Mouse (Mus musculus): ENCODE measurements around the gene Ubtf. TPM values are rescaled to one million over a fixed set of nuclear protein-coding genes. Genes with fewer than 3 reads are reported as not detected.
"Not testable (repeated sequence)": the region's sequence is repeated elsewhere in the genome, so short reads cannot be mapped to it uniquely, and the experiment has no call there.

Gene Ubtf
- total RNA-seq, 2 experiments from 2014 or later: 93.7 to 117 TPM

DNA sequence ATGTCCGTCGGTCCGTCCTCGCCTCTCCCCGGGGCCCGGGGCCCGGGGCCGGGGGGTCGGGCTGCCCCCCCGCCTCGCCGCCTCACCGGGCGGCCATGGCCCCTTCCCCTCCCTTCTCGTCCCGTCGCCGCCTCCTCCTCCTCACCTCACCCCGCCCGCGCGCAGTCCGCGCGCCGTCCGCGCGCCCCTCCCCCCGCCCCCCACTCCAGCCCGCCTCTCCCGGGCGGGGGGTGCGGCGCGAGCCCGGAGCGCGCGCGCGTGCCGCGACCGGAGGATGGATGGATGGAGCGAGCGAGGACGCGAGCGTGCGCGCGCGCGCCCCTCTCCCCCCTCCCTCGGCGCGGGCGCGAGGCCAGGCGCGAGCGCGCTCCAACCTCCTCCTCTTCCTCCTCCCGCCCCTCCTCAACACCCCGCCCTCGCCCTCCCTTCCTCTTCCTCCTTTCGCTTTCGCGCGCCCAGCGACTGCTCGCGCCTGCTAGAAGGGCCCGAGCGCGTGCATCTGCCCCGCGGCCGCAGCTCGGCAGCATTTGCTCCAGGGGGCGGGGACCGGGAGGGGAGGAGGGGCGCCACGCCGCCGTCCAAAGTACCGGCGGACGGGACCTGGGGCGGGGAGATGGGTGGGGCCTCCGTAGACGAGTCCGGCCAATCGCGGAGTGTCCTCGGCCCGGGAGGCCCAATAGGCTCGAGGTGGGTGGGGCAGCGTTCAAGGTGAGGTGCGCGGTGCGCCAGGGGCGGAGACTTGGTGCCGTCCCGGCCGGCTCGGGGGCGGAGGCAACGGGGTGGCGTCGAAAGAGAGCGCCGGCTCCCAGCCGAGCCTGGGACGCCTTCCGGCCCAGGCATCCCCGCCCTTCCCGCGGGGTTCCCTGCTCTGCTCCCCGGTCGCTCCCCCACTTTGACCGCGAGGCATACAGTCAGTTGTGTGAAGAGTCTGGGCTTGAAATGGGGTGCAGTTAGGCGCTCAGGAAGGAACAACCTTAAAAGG is 22.8 kb downstream of the Ubtf start, which contains the start of gene Atxn7l3:
Atxn7l3 (minus strand) TSS at position 141 of the 982 bp plus-strand sequence.
- peak; percentile 97 for DNase-seq (ENCODE audit: low spot score in 2 of 2)

DNA sequence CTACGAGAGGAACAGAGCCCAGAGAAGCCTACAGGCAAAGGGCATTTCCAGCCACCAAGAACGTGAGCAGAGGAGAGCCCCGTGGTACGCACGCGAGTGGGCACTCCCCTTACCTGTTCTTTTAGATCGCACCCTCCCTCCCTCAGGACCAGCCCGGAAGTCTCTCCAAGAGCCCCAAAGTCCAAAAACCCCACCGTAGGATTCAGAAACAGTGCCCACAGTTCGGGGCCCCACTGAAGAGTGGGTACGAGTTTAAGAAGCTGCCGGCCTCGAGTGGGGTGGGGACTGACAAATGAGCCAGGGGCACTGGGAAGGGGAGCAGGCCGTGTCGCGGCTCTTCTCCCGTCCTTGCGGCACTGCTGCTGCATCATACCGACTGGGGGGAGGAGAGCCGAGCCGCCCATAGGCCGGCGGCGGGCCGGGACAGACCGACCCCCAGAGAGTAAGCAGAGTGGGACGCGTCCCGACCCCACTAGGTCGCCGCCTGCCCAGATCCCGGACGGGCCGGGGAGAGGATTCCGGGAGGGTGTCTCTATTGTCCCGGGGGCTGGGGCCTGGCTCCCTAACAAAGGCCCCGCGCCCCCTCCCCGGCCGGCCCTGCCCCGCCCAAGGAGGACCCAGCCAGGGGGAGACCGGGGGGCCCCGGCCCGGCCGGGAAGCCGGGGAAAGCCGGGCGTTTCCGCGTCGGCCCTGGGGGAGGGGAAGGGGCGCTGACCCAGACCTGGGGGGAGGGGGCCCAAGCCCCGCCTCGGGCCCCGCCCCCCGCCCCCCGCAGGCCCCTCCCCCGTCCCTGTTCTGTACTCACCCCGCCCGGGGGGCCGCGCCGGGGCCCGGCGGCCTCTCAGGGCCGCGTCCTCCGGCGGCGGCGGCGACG is 23.7 kb downstream of the Ubtf start:
- peak; percentile 62 for DNase-seq (ENCODE audit: low spot score in 2 of 2)

DNA sequence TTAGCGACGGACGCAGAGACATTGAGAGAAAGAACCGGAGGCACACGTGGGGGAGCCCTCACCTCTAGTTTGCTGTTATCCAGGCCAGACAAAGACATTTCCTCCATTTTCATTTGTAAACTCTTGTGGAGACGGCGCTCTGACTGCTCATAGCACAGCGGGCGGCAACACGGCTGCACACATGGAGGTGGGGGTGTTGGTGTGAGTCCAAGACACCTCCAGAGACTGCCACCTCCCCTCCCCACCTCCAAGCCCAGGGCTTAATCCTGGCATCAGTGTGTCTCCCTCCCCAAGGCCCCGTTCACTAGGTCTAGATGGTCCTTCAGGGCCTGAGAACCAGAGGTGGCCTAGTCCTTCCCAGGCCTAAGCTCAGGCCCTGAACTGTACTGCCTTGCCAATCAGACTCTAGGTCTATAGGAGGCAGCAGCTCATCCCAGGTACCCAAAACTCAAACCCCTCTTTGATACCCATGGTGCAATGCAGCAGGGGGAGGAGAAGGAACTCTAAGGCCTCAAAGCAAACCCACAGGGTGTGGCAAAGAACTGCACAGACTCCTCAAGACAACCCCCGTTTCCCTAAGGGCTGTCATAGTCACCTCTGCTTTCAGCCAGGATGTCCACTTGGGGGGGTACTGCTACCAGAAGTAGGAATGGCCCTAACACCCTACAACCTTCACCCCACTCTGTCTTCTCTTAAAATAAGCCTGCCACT is 24.5 kb downstream of the Ubtf start:
- no peak for DNase-seq (ENCODE audit: low spot score in 2 of 2)

DNA sequence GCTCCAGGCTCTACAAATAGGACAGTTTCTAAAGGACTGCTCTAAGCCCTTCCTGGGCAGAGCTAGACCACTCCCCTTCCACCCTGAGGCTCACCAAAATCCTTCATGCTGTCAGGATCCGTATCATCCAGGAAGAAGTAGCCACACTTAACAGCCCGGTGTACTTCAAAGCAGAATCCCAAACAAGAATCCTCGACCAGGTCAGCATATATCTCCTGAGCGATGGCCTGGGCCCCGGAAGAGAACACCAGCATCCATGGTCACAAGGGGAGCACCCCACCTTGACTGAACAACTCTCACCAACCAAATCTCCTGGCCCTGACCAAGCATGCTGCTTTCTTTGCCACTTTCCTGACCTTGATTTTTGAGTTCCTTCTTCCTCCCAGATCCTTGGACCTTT is 25.1 kb downstream of the Ubtf start:
- no peak for DNase-seq (ENCODE audit: low spot score in 2 of 2)

DNA sequence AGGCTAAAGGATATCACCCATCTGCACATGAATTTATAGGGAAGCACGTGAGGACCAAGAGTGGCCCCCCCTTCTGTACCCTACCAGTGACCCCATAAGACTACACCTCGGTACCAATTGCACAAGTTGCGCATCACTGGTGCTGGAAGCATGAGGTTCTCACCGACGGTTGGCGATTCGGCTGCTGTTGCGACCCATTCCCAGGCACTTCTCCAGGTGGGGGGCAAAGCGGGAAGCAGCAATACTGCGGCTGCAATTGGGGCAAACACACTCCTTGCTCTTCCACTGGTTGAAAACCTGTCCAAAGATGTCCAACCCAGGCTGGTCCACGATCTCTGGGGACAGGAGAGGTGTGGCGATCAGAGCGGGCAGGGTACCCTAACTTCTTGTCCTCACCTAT is 25.6 kb downstream of the Ubtf start:
- no peak for DNase-seq (ENCODE audit: low spot score in 2 of 2)

DNA sequence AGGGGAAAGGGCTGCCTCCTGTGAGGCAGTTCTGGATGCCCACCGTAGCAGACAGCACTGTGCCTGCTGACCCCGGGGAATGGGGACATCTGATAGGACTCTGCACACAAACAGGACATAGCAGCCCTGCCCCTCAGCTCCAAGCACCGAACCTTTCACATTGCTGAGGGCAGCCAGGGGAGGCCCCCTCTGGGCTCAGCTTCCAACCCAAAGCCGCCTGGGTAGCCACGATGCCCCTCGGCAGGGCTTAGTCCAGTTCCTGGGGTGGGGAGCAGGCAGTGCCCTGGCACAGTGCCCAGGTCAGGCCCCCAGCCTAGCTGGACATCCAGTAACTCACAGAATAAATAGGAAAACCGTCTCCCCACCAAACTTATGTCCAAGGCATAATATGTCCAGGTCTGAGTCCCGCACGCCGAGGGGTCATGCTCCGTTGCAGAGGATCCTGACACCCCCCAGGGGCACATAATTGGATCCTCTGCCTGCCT is 28.4 kb downstream of the Ubtf start:
- DNase-seq (ENCODE audit: low spot score in 2 of 2): no peak

DNA sequence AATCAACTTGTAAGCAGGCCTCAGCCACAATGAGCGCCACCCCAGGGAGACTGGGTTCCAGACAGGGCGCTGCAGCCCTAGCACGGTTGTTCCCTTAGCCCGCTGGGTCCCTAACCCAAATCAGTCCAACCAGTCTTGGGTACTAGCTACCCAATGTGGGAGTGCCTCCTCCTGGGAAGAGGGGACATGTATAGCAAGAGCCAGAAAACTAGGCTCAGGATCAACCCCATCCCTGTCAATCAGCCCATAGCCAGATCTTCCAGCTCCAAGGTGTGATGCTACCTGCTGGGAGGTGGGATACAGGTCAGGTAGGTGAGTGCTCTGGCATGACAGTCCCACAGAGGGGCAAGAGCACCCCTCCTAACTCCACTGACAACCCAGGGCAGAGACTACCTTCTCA is 29.4 kb downstream of the Ubtf start:
- DNase-seq (ENCODE audit: low spot score in 2 of 2): no peak

DNA sequence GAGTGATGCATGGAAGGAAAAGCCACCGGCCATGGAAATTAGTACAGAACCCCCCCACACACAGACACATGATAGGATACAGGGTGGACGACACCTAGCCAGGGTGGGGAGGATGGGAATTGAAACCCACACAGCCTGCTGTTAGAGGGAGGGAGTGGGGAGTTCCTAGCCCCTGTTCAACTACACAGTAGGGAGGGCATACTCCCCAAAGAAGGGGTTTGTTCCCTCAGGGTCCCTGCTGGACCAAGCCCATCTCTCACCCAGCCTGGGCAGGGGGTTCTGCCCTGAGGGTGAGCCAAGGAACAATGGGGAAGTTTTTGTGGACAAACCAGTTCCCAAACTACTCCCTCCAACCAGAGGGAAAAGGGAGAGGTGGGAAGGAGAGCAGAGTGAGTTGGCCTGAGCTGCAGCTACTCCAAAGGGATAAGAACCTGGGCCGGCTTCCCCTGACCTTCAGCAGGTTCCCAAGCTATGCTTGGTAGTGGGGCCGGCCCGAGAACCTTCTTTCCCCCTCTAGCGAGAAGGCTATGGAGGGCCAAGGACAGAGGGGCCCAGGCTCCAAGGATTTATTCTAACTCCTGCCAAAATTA is 29.9 kb downstream of the Ubtf start:
- no peak for DNase-seq (ENCODE audit: low spot score in 2 of 2)

DNA sequence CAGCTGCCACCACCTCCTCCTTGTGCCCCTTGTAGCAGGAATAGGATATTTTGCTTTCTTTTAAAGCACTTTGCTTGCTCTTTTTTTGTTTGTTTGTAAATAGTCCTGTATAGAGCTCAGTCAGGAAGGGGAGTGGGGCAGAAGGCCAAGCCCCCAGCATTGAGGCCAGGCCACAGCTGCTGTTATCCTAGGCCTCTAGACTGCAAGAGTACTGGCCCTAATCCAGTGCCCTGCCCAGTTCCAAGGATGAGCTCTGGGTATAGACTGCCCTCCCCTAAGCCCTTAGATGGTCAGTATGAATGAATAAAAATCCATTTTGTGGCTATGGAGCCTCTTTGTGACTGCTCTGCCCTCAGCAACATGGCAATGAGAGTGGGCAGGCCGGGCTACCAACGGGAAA is 30.6 kb downstream of the Ubtf start:
- DNase-seq (ENCODE audit: low spot score in 2 of 2): no peak

DNA sequence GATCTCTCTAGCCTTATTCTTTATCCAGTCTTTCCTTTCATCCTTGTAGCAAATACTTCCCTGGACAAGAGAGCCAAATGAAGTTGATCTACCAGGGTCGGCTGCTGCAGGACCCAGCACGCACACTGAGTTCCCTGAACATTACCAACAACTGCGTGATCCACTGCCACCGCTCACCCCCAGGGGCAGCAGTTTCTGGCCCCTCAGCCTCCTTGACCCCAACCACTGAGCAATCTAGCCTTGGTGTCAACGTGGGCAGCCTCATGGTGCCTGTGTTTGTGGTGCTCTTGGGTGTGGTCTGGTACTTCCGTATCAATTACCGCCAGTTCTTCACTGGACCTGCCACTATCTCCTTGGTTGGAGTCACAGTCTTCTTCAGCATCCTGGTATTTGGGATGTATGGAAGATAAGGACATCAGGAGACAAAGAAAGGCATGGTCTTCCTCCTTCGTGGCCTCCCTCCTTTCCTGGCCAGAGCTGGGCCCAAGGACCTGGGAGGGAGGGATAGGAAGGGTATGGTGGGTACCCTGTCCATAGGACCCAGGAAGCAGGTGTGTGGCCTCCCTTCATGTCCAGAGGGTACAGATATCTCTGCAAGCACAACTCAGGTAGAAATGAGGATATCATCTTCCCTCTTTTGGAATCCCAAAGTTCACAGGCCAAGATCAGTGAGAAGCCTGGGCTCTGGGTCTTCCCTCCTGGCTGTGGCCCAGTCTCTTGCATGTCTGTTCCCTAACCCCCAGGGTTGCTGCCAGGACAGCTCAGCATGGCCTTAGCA is 31.3 kb downstream of the Ubtf start:
- DNase-seq (ENCODE audit: low spot score in 2 of 2): no peak

DNA sequence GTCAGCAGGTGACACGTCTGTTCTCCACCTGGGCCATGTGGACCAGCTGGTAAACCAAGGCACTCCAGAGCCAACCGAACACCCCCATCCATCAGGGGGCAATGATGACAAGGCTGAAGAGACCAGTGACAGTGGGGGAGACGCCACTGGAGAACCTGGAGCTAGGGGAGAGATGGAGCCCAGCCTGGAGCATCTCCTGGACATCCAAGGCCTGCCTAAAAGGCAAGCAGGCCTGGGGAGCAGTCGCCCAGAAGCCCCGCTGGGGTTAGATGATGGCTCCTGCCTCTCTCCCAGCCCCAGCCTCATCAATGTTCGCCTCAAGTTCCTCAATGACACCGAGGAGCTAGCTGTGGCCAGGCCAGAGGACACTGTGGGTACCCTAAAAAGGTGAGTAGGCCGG is 32.1 kb downstream of the Ubtf start:
- no peak for DNase-seq (ENCODE audit: low spot score in 2 of 2)

DNA sequence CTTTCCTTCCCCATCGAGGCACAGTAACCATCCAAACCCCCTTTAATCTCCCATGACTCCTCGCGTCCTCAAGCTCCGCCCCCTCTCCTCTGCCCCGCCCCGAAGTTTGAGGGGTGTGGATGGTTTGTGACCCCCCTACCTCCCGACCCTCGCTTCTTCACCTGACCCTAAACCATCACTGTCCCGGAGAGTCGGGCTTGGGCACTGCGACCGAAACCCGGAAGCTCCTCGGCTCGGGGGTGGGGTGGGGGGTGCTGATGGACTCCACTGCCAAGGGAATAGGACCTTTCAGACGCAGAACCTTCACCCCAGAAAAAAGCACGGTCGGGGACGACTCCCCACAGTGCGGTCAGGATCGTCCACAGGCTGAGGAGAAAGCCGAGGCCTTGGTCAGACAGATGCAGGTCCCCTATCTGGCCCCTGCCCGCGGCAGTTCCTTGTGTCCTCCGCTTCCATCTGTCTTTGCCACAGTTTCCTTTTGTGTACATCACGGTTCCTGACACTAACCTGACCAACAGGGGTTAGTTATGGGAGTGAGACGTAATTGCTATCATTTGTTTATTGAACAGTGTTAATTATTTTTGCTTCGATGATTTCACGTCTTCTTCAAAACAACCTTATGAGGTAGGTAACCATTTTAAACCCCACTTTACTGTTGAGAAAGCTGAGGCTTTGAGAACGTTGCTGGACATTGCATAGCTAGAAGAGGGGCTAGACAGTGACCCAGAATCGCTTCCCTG is 34.3 kb downstream of the Ubtf start:
- no peak for DNase-seq (ENCODE audit: low spot score in 2 of 2)

DNA sequence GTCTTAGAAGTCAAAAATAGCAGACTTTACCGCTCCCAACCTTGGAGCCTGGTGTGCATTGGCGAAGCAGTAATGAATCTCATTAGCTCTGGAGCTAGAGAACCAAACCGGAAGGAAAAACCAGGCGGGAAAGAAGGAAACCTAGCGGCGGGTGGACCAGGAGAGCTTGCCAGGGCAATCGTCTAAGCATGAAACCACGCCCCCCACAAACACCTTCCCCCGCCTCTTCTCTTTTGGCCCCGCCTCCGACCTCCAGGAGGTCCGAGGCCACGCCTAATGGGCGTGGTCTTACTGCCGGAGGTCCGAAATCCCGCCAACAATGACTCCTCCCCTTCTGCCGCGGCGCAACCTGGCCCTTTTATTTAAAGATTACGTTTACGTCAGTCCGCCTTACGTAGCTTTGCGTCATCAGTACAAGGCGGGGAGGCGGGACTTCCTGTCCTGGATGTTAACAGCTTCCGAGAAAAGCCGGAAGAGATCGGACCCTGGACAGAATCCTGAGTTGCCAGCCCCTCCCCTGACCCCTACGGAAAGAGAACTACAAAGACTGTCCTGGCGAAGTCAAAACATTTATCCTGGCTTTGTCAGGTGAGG is 34.9 kb downstream of the Ubtf start, which contains the start of gene Tmub2:
Tmub2 (plus strand) TSS at position 431 of the 594 bp plus-strand sequence.
- peak; percentile 89 to 90 for DNase-seq (ENCODE audit: low spot score in 2 of 2)

DNA sequence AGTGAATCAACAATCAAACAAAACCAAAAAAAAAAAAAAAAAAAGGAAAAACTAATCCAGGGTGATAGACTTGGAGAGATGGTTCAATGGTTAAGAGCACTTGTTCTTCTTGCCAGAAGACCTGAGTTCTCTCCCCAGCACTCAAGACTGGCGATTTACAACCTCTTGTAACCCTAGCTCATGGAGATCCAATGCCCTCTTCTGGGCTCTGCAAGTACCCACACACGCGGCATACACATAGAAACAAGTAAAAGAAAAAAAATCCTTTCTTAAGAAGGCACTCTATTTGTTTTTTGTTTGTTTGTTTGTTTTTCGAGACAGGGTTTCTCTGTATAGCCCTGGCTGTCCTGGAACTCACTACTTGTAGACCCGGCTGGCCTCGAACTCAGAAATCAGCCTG is 35.6 kb downstream of the Ubtf start:
- no peak for DNase-seq (ENCODE audit: low spot score in 2 of 2)

DNA sequence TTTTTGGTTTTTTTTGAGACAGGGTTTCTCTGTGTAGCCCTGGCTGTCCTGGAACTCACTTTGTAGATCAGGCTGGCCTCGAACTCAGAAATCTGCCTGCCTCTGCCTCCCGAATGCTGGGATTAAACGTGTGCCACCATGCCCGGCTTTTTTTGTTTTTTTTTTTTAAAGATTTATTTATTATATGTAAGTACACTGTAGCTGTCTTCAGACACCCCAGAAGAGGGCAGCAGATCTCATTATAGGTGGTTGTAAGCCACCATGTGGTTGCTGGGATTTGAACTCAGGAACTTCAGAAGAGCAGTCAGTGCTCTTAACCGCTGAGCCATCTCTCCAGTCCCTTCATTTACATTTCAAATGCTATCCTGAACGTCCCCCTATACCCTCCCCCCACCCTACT is 39.3 kb downstream of the Ubtf start:
- not testable (repeated sequence) for DNase-seq (ENCODE audit: low spot score in 2 of 2)

DNA sequence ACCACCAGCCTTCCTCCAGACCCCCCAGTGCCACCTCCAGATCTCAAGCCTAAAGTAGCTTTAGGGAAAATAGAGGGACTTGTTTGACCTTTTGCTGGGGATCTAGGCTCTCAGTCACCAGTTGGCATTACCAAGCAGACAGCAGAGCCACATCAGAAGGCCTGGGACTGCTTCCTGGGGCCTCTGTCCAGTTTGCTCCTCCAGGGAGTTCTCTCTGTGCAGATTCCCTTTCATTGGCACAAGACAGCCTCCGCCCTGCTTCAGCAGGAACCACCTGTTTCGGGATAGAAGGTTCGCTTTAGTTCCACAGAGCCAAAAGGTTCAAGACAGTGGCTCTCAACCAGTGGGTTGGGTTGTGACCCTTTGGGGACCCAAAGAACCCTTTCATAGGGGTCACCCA is 39.9 kb downstream of the Ubtf start:
- no peak for DNase-seq (ENCODE audit: low spot score in 2 of 2)

DNA sequence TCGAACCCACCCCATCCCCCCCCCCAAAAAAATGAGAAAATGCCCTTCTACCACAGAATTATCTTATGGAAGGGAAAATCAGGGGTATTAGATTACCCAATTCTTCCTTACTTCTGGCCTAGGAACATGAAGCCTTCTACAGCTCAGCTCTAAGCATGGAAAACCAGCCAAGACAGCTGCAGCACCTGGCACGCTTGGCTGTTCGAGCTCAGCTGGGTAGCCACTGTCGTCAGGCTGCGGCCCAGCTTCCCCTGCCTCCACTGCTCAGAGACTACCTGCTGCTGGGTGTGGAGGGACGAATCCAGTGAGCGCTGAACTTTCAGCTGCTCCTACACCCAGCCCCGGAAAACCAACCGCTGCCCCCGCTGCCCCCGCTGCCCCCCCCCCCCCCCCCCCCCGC is 41.8 kb downstream of the Ubtf start:
- DNase-seq (ENCODE audit: low spot score in 2 of 2): no peak

DNA sequence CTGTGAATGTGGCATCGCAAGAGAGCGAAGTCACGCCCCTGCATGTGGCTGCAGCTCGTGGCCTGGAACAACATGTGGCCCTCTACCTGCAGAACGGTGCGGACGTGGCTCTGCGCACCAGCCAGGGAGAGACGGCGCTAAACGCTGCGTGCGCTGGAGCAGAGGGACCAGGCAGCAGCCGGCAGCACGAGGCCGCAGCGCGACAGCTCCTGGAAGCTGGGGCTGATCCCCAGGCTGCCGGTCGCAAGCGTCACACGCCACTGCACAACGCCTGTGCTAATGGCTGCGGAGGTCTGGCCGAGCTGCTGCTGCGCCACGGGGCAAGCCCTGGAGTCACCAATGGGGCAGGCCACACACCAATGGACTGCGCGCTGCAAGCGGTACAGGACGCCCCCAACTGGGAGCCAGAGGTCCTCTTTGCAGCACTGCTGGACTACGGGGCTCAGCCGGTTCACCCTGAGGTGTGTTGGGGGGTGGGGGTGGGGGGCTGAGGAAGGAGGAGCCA is 43.1 kb downstream of the Ubtf start:
- DNase-seq (ENCODE audit: low spot score in 2 of 2): no peak
